Mouse (Mus musculus): ENCODE results near the gene Ikzf4. TPM values are rescaled to one million over a fixed set of nuclear protein-coding genes. Genes with fewer than 3 reads are reported as not detected.
A peak's percentile ranks its signal among the peaks of the same experiment; 100 is the strongest.

Gene Ikzf4
- total RNA-seq, 2 experiments from 2014 or later = 18.5 to 19.8 TPM

- DNase-seq (ENCODE audit: extremely low spot score in 1 of 2, low spot score in 2 of 2) = no peak
- intact Hi-C loops (cut with DNase I) = no loop called here
Measured at GRCm38 (mm10) chr10:128587697-128588096, 58.1 kb downstream of the Ikzf4 start.

GRCm38 (mm10) chr10:128587120-128587519 is 58.7 kb downstream of the Ikzf4 start:
- DNase-seq (ENCODE audit: extremely low spot score in 1 of 2, low spot score in 2 of 2) = no peak
- intact Hi-C loops (cut with DNase I) = no loop called here

GRCm38 (mm10) chr10:128586546-128586945 is 59.2 kb downstream of the Ikzf4 start:
- DNase-seq (ENCODE audit: extremely low spot score in 1 of 2, low spot score in 2 of 2) = no peak
- intact Hi-C loops (cut with DNase I) = no loop called here

GRCm38 (mm10) chr10:128584386-128584785 is 61.4 kb downstream of the Ikzf4 start:
- intact Hi-C loops (cut with DNase I) = no loop called here
- no peak for DNase-seq (ENCODE audit: extremely low spot score in 1 of 2, low spot score in 2 of 2)

- peak in 1 of 2 experiments; percentile 39 for DNase-seq (ENCODE audit: extremely low spot score in 1 of 2, low spot score in 2 of 2)
- intact Hi-C loops (cut with DNase I) = no loop called here
Measured at GRCm38 (mm10) chr10:128583644-128584043, 62.1 kb downstream of the Ikzf4 start.

Small RNA genes within 50 kb of the gene (microRNA-seq; reads per million reads assigned to microRNA genes)
- gene Mir6917 = not detected

Other genes with a start within 250 kb of the Ikzf4 start
- gene Slc39a5, start 244.8 kb downstream of the Ikzf4 start, total RNA-seq (2021) = under 1 TPM; 0.56 to 0.69 TPM
- 10 to 100 TPM; 88.5 to 93.8 TPM for gene Nabp2, start 234.5 kb downstream of the Ikzf4 start, total RNA-seq (2021)
- 10 to 100 TPM; 79.3 to 81.6 TPM for gene Rnf41, start 234.3 kb downstream of the Ikzf4 start, total RNA-seq (2021)
- 100 to 1,000 TPM; 204 to 226 TPM for gene Smarcc2, start 186.7 kb downstream of the Ikzf4 start, total RNA-seq (2021)
- gene Myl6, start 151.8 kb downstream of the Ikzf4 start, total RNA-seq (2021) = 100 to 1,000 TPM; 602 to 610 TPM
- gene Myl6b, start 147.3 kb downstream of the Ikzf4 start, total RNA-seq (2021) = 10 to 100 TPM; 30.9 to 34.1 TPM
- gene Esyt1, start 120.1 kb downstream of the Ikzf4 start, total RNA-seq (2021) = 1 to 10 TPM; 8.9 to 9.3 TPM
- 10 to 100 TPM; 10.8 to 10.9 TPM for gene Zc3h10, start 98.2 kb downstream of the Ikzf4 start, total RNA-seq (2021)
- 1,000 to 10,000 TPM; 2,483 to 2,553 TPM for gene Rpl41, start 96.7 kb downstream of the Ikzf4 start, total RNA-seq (2021)
- 10 to 100 TPM; 80.0 to 83.7 TPM for gene Pa2g4, start 80.0 kb downstream of the Ikzf4 start, total RNA-seq (2021)
- gene Erbb3, start 56.3 kb downstream of the Ikzf4 start, total RNA-seq (2021) = 1 to 10 TPM; 1.1 to 2.2 TPM
- 100 to 1,000 TPM; 382 to 405 TPM for gene Rps26, start 19.2 kb downstream of the Ikzf4 start, total RNA-seq (2021)
- gene Suox, start 28.1 kb upstream of the Ikzf4 start, total RNA-seq (2021) = 10 to 100 TPM; 11.1 to 11.8 TPM
- 100 to 1,000 TPM; 120 to 121 TPM for gene Rab5b, start 50.3 kb upstream of the Ikzf4 start, total RNA-seq (2021)
- gene Pmel, start 58.2 kb upstream of the Ikzf4 start, total RNA-seq (2021) = under 1 TPM; 0.51 to 0.63 TPM
- gene Cdk2, start 59.0 kb upstream of the Ikzf4 start, total RNA-seq (2021) = 1 to 10 TPM; 4.3 to 4.7 TPM
- 1 to 10 TPM; 5.7 to 5.8 TPM for gene Dgka, start 98.9 kb upstream of the Ikzf4 start, total RNA-seq (2021)
- gene Pym1, start 101.9 kb upstream of the Ikzf4 start, total RNA-seq (2021) = 10 to 100 TPM; 34.3 to 34.6 TPM
- under 1 TPM; 0.49 to 0.59 TPM for gene Mmp19, start 144.9 kb upstream of the Ikzf4 start, total RNA-seq (2021)
- 10 to 100 TPM; 61.9 to 63.1 TPM for gene Dnajc14, start 158.1 kb upstream of the Ikzf4 start, total RNA-seq (2021)
- 10 to 100 TPM; 12.2 to 12.5 TPM for gene Tmem198b, start 158.4 kb upstream of the Ikzf4 start, total RNA-seq (2021)
- 10 to 100 TPM; 37.4 to 42.2 TPM for gene Sarnp, start 171.3 kb upstream of the Ikzf4 start, total RNA-seq (2021)
- 1 to 10 TPM; 4.4 to 6.7 TPM for gene Ormdl2, start 175.7 kb upstream of the Ikzf4 start, total RNA-seq (2021)
- 10 to 100 TPM; 13.2 to 16.2 TPM for gene Gdf11, start 245.7 kb upstream of the Ikzf4 start, total RNA-seq (2021)

Data from left cerebral cortex, postnatal 10 days (tissue).